Mouse (Mus musculus): ENCODE results near the gene Fez1. TPM values are rescaled to one million over a fixed set of nuclear protein-coding genes. Genes with fewer than 3 reads are reported as not detected.
A peak's percentile ranks its signal among the peaks of the same experiment; 100 is the strongest.

The Fez1 gene
- polyA plus RNA-seq, 1 experiment from 2014 or later = 624 TPM

- WGBS = 72% methylated on average over 4 of the region's 4 CpGs
These were observed 83.8 kb downstream of the Fez1 start for GRCm38 (mm10) chr9:36905452-36905851.

GRCm38 (mm10) chr9:36916362-36916761 is 94.7 kb downstream of the Fez1 start:
- Histone ChIP-seq H3K4me1 (replicated peaks) (peaks cover 39% of the 10 kb centered on the region), H3K9me3 (no peaks in the 10 kb centered on the region), H3K27ac (0 out of 2 replicates have a peak overlapping the region, but pooled peaks have one; percentile 39), H3K4me3 (replicated peaks) (no peak overlapping the region), H3K36me3 (no peaks in the 10 kb centered on the region), H3K4me2 (replicated peaks) (peak overlapping the region; percentile 20; the same call in 1 of the 2 replicates), H3K27me3 (no peaks in the 10 kb centered on the region), H3K9ac (replicated peaks) (no peak overlapping the region)
- peak; percentile 75 for ATAC-seq
- 4% methylated on average over 6 of the region's 6 CpGs for WGBS

More at GRCm38 (mm10) chr9:36905452-36905851, 83.8 kb downstream of the Fez1 start:
- Histone ChIP-seq H3K9me3 (no peaks in the 10 kb centered on the region), H3K4me3 (replicated peaks) (no peak overlapping the region), H3K36me3 (peaks cover 25% of the 10 kb centered on the region), H3K27me3 (no peaks in the 10 kb centered on the region), H3K4me2 (replicated peaks) (no peak overlapping the region), H3K27ac (no peak overlapping the region), H3K4me1 (replicated peaks) (no peaks in the 10 kb centered on the region), H3K9ac (replicated peaks) (0 out of 2 replicates have a peak overlapping the region, but pooled peaks have one; percentile 17)
- ATAC-seq = 0 out of 2 replicates have a peak, but pooled peaks have one; percentile 58

- no peak for ATAC-seq
These were observed 95.3 kb downstream of the Fez1 start for GRCm38 (mm10) chr9:36916915-36917314.

DNA sequence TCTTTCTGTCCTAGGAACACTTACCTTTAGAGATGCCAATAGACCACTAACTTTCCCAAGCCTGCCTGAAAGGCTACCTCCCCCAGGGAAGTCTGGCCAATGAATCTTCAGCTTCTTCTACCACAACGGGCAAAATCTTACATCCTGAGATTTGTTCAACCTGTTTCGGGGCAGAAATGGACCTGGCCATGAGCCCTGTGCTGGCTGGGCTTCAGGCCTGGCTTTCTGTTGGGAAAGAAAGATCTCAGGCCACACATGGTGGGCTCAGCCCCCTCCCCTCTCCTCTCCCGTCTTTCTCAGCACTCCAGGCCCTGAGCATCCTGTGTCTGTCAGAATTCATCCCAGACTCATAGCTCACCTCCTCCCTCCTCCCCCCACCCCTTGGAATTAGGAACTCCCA is 96.9 kb downstream of the Fez1 start:
- H3K4me3 ChIP-seq (replicated peaks) = no peak overlapping the region
- H3K4me1 ChIP-seq (replicated peaks) = peaks cover 53% of the 10 kb centered on the region
- no peak for ATAC-seq
- H3K36me3 ChIP-seq = no peaks in the 10 kb centered on the region
- H3K27ac ChIP-seq = no peak overlapping the region; the same call in 1 of the 2 replicates
- H3K27me3 ChIP-seq = no peaks in the 10 kb centered on the region
- no peaks in the 10 kb centered on the region for H3K9me3 ChIP-seq
- WGBS = 61% methylated on average over 3 of the region's 3 CpGs
- no peak overlapping the region for H3K4me2 ChIP-seq (replicated peaks)
- H3K9ac ChIP-seq (replicated peaks) = no peak overlapping the region

More at GRCm38 (mm10) chr9:36916915-36917314, 95.3 kb downstream of the Fez1 start:
- H3K4me3 ChIP-seq (replicated peaks) = no peak overlapping the region
- no peaks in the 10 kb centered on the region for H3K27me3 ChIP-seq
- H3K4me2 ChIP-seq (replicated peaks) = no peak overlapping the region
- peaks cover 42% of the 10 kb centered on the region for H3K4me1 ChIP-seq (replicated peaks)
- no peaks in the 10 kb centered on the region for H3K9me3 ChIP-seq
- H3K36me3 ChIP-seq = no peaks in the 10 kb centered on the region
- 54% methylated on average over 5 of the region's 5 CpGs for WGBS
- H3K27ac ChIP-seq = peak overlapping the region; percentile 39; the same call in 1 of the 2 replicates
- H3K9ac ChIP-seq (replicated peaks) = no peak overlapping the region

DNA sequence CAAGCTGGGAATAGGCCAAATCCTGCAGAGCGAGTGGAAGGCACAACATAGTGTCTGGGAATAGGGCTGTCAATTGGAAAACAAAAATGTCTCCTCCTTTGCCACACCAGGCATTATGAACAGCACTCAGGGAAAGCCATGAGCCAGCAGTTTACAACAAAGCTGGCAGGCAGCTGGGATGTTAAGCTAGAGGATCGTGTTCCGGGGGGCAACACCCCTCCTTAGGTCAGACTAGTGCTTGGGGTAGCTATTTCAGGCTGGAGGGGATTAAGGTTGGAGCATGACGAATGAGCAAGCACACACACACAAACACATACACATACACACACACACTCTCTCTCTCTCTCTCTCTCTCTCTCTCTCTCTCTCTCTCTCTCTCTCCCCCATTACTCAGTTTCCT is 97.8 kb downstream of the Fez1 start:
- no peaks in the 10 kb centered on the region for H3K27me3 ChIP-seq
- H3K36me3 ChIP-seq = no peaks in the 10 kb centered on the region
- 0 out of 2 replicates have a peak, but pooled peaks have one; percentile 2 for ATAC-seq
- peaks cover 53% of the 10 kb centered on the region for H3K4me1 ChIP-seq (replicated peaks)
- no peaks in the 10 kb centered on the region for H3K9me3 ChIP-seq
- peak overlapping the region; percentile 27 for H3K27ac ChIP-seq
- H3K4me3 ChIP-seq (replicated peaks) = no peak overlapping the region
- no peak overlapping the region for H3K9ac ChIP-seq (replicated peaks)
- WGBS = 33% methylated on average over 4 of the region's 4 CpGs
- H3K4me2 ChIP-seq (replicated peaks) = no peak overlapping the region

- H3K4me3 ChIP-seq (replicated peaks) = no peak overlapping the region
- no peak overlapping the region for H3K9ac ChIP-seq (replicated peaks)
- no peaks in the 10 kb centered on the region for H3K9me3 ChIP-seq
- H3K4me1 ChIP-seq (replicated peaks) = peaks cover 47% of the 10 kb centered on the region
- H3K4me2 ChIP-seq (replicated peaks) = no peak overlapping the region
- H3K36me3 ChIP-seq = no peaks in the 10 kb centered on the region
- ATAC-seq = peak; percentile 76
- no peaks in the 10 kb centered on the region for H3K27me3 ChIP-seq
- peak overlapping the region; percentile 83 for H3K27ac ChIP-seq
- WGBS = 28% methylated on average over 13 of the region's 13 CpGs
These were observed 100.2 kb downstream of the Fez1 start for GRCm38 (mm10) chr9:36921718-36922415.

- Histone ChIP-seq H3K27me3 (no peaks in the 10 kb centered on the region), H3K9ac (replicated peaks) (no peak overlapping the region), H3K36me3 (no peaks in the 10 kb centered on the region), H3K4me3 (replicated peaks) (no peak overlapping the region), H3K4me2 (replicated peaks) (no peak overlapping the region), H3K27ac (peak overlapping the region; percentile 83; the same call in 1 of the 2 replicates), H3K9me3 (no peaks in the 10 kb centered on the region), H3K4me1 (replicated peaks) (peaks cover 39% of the 10 kb centered on the region)
- no peak for ATAC-seq
- 82% methylated on average over 5 of the region's 5 CpGs for WGBS
These were observed 102.1 kb downstream of the Fez1 start for GRCm38 (mm10) chr9:36923753-36924152.

Other genes with a start within 250 kb of the Fez1 start
- gene Gm17689, start 239.2 kb upstream of the Fez1 start, polyA plus RNA-seq (2015; fragmentation: Nextera tagmentation; extraction: Ambion mirVana) = not detected in 2 replicates
- gene A630095E13Rik, start 178.5 kb upstream of the Fez1 start, polyA plus RNA-seq (2015; fragmentation: Nextera tagmentation; extraction: Ambion mirVana) = not detected in 2 replicates
- gene Acrv1, start 128.6 kb upstream of the Fez1 start, polyA plus RNA-seq (2015; fragmentation: Nextera tagmentation; extraction: Ambion mirVana) = not detected in 2 replicates
- gene Chek1, start 94.8 kb upstream of the Fez1 start, polyA plus RNA-seq (2015; fragmentation: Nextera tagmentation; extraction: Ambion mirVana) = 16.6 and 21.6 TPM in 2 replicates
- 100 and 111 TPM in 2 replicates for gene Stt3a, start 54.2 kb upstream of the Fez1 start, polyA plus RNA-seq (2015; fragmentation: Nextera tagmentation; extraction: Ambion mirVana)
- gene Ei24, start 24.5 kb upstream of the Fez1 start, polyA plus RNA-seq (2015; fragmentation: Nextera tagmentation; extraction: Ambion mirVana) = 111 and 115 TPM in 2 replicates

Data from midbrain, embryonic 13.5 days (tissue).